Mouse (Mus musculus) layer of hippocampus, postnatal 25 days (tissue): Measurements from ENCODE around the gene Erp29. TPM values are rescaled to one million over a fixed set of nuclear protein-coding genes. Genes with fewer than 3 reads are reported as not detected.

Source experiments
- DNase-seq, 2 experiments: peaks; one replicate each; pipeline ENCODE4 v3.0.0; 2022; ENCODE audit warnings: mixed read lengths in 2 of 2, low spot score in 1 of 2; ENCODE audit errors: extremely low spot score in 1 of 2
- total RNA-seq, 2 experiments: library from RNA; stranded (reverse); gene quantifications; 2 replicates each; pipeline ENCODE4 v1.2.3; 2021

Gene Erp29
- total RNA-seq, 2 experiments from 2014 or later: 131 to 154 TPM

DNA sequence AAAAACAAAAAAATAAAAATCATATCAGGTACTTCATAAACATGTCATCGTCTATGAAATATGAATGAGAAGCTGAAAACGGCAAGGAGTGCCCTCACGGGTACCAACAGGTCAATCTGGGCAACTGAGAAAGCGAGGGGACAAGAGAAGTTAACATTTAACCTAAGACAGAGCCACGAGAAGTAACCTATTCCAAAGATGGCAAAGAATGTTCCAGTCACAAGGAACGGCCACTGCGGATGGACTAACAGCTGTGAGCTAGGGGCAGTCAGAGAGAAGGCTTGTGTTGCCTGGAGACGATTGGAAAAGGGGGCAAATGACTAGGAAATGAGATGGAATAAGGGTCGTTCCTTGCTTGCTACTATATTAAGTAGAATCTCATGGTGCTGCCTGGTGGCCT, 1.8 kb downstream of the Erp29 start:
- no peak for DNase-seq

GRCm38 (mm10) chr5:121449976-121450375, 2.3 kb downstream of the Erp29 start:
- peak in 1 of 2 experiments; percentile 45 for DNase-seq

- no peak for DNase-seq
These were observed 3.9 kb downstream of the Erp29 start for GRCm38 (mm10) chr5:121448450-121448849.

GRCm38 (mm10) chr5:121444870-121445269, 7.4 kb downstream of the Erp29 start:
- no peak for DNase-seq

DNA sequence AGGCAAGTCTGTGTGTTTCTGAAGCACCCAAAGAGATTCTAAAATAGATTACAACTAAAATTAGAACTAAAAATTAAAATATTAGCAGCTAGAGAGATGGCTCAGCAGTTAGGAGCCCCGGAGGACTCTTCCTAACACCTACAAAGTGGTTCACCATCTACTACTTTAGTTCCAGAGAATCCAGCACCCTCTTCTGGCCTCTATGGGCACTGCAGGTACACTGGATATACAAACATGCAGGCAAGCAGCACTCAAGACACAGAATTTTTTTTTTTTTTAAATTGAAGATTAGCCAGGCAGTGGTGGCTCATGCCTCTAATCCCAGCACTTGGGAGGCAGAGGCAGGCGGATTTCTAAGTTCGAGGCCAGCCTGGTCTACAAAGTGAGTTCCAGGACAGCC, 8.8 kb downstream of the Erp29 start:
- DNase-seq: peak in 1 of 2 experiments; percentile 56

GRCm38 (mm10) chr5:121438756-121439155, 13.6 kb downstream of the Erp29 start:
- no peak for DNase-seq

DNA sequence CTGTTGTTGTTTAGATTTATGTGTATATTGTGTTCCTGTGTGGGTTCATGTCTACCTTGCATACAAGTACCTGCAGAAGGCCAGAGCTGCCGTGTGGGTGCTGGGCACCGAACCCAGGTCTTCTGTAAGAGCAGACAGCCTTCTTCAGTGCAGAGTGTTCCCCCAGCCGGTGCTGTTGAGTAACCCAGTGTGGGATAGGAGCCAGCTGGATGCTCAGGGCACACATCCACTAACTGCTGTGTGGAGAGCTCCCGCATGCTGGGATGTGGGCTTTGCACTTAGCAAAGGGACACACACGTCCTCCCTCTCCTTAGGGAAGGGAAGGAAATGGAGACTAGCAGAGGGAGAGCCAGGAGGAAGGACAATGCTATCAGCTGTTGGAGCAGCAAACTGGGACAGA, 14.2 kb downstream of the Erp29 start:
- no peak for DNase-seq

- no peak for DNase-seq
These were observed 23.4 kb downstream of the Erp29 start for GRCm38 (mm10) chr5:121428954-121429353.

DNA sequence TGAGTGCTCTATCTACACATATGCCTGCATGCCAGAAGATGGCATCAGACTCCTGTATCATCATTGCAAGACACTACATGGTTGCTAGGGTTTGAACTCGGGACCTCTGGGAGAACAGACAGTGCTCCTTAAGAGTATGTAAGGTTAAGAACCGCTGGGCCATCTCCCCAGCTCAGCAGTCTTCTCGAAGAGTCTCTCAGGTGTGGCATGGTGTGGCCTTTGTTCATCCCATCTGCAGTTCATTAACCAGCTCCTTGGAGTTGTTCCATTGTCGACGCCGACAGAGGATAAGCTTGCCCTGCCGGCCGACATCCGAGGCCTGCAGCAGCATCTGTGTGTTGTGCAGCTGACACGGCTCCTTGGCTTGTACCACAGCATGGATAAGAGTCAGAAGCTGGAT, 29.0 kb downstream of the Erp29 start:
- DNase-seq: no peak

DNA sequence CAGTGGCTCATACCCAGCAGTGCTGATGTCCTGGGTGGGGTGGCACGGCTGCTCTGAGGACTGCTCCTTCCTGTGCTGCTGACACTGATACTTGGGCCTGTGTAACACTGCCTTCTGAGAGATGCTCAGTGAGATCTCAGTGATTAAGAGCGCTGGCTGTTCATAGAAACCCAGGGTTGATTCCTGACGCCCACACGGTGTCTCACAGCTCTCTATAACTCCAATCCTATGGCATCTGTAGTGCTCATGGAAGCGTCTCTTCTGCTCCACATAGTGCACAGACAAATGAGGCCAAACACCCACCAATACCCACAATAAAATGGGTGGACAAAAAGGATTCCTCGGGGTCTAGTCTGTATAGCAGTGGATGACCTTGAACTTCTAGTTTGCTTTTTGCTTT, 29.5 kb downstream of the Erp29 start:
- DNase-seq: no peak

DNA sequence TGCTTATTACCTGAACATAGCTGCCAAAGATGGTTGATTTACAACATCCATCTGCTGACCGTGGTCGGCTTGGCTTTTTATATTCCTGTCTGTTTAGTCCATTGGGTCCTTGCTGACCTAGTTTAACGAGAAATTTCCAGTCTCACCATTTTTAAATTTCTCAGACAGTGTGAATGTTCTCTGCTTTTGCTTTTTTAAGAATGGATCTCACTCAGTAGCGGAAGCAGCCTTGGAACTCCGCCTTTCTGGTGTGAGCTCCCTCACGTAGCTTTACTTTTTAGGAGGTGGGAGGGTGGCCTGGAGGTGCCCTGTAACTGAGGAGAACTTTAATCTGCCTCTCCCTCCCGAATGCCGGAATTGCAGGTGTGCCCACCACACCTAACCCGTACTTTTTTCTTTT, 31.6 kb downstream of the Erp29 start:
- DNase-seq: no peak

GRCm38 (mm10) chr5:121410975-121411374, 41.3 kb downstream of the Erp29 start:
- DNase-seq: no peak

- DNase-seq: no peak
These were observed 44.5 kb downstream of the Erp29 start for GRCm38 (mm10) chr5:121407856-121408255.

GRCm38 (mm10) chr5:121400849-121401248, 51.5 kb downstream of the Erp29 start:
- DNase-seq: no peak

DNA sequence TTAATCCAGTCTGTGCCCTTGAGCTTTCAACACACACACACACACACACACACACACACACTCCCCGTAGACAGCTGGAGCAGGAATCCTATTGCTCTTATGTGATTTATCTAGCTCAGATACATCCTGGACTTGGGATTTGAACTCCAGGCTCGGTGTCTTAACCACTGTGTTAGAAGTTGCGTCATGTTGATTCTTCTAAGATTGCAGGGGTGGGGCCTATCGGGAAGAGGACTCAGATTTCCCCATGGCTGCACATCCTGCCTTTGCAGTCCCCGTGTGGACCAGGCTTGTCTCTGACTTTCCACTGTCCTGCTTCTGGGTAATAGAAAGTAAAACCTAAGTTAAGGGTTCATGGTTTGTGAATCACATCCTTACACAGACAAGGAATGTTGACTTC, 52.2 kb downstream of the Erp29 start:
- DNase-seq: no peak

DNA sequence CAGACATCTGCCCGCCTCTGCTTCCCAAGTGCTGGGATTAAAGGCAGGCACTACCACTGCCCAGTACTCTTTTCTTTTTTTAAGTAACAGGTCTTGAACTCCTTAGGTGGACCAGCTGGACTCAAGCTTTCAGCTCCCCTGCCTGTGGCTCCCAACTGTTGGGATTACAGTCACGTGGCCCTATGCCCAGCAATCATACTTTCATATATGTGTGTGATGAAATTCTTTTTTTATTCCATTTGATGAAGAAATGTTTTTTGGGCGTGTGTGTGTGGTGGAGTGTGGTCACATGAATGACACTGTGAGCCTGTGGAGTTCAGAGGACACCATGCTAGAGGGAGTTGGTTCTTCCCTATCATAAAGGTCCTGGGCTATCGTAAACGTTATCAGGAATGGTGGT, 52.8 kb downstream of the Erp29 start:
- no peak for DNase-seq

- DNase-seq: no peak
These were observed 53.3 kb downstream of the Erp29 start for GRCm38 (mm10) chr5:121398965-121399462.

GRCm38 (mm10) chr5:121398146-121398964, 54.0 kb downstream of the Erp29 start:
- DNase-seq: peak in 1 of 2 experiments; percentile 38

DNA sequence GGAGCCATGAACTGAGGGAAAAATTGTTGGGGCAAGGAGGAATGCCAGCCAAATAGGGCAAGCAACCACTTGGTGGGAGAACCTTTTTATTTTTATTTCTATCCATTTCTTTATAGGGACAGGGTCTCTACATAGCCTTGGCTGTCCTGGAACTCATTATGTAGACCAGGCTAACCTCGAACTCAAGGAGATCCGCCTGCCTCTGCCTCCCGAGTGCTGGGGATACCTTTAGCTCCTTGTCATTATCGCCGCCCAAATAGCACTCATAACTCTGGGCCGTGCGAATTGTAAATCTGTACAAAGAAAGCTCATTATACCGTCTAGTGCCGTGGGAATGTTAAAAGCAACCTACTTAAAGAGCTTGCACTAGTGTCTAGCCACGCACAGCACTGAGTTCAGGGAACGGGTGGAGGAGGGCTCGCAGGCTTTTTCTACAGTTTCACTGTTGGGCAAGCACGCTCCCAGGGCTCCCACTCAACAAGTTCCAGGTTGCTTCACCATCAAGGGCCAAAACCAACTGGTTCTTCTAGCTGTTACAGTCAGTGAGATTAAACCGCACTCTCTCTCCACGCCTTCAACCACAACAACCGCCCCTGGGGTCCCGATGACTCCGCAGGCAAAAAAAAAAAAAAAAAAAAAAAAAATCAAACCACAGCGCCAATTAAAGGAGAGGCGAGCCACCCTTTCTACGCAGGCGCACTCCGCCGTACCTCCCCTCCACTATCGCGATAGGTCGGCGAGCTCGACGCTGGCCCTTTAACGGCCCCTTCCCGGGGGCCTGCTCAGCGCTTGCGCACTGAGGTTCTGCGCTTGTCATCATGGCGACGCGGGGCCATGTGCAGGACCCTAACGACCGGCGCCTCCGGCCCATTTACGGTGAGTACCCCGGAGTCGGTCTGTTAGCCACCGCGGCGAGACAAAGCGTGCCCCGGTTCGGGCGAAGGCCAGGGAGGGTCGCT, 54.8 kb downstream of the Erp29 start, which contains the start of gene Naa25:
Naa25 (plus strand) TSS at position 750 of the 959 bp plus-strand sequence.
- peak; percentile 86 to 91 for DNase-seq

DNA sequence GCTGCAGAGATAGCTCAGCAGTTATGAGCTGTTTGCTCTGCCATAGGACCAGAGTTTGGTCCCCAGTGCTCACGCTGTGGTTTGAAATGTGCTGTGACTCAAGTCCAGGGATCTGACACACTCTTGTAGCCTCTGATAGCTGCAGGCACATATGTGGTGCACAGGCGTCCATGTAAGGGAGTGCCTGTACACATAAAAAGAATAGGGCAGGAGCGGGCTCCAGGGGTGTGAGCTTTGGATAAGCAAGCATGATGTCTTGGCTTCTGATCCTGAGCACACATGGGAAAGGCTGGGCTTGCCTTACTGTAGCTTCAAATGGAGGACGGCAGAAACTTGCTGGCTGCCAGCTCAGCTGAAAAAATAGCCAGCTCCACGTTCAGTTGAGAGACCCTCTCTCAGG, 56.7 kb downstream of the Erp29 start:
- no peak for DNase-seq

DNA sequence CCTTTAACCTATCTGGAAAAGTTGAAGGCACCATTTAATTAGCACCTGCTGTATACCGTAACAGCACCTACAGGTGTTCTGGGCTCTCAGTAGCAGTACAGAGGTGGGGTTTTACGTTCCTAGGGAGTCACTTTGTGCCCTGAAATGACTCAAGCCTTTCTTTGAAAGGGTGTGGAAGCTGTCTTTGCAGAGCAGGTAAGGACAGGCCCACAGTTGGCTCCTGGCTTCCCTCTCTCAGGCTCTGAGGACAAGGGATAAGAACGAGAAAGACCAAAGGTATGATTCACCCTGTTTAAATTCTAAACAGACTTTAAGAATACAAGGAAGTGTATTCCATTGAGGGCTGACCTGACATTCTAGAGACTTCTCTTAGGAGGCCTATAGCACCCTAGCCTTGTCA, 58.9 kb downstream of the Erp29 start:
- DNase-seq: no peak
